Mouse (Mus musculus): ENCODE data around the gene Dync1li2. TPM values are rescaled to one million over a fixed set of nuclear protein-coding genes. Genes with fewer than 3 reads are reported as not detected.

Gene Dync1li2
- total and polyA plus RNA-seq, 3 experiments: 20.2 to 107 (median 86.8) TPM

DNA sequence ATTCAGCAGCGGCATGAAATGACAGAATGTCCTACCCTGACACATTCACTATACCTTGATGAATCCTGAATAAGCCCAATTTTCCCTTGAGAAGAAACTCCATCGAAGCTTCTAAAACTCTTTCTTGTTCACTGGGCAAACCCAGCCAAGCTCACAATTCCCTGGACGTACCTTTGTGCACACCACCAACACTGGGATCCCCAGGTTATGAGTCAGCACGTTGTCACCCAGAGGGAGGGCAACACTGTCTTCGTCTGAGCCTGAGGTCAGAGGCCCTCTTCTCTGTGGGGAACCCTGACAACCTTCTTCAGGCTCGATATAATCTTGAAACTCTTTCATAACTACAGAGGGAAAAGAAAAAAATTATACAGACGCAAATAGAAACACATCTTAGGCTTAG is 12.6 kb downstream of the Dync1li2 start:
- WGBS: 82% methylated on average over 7 of the region's 7 CpGs

DNA sequence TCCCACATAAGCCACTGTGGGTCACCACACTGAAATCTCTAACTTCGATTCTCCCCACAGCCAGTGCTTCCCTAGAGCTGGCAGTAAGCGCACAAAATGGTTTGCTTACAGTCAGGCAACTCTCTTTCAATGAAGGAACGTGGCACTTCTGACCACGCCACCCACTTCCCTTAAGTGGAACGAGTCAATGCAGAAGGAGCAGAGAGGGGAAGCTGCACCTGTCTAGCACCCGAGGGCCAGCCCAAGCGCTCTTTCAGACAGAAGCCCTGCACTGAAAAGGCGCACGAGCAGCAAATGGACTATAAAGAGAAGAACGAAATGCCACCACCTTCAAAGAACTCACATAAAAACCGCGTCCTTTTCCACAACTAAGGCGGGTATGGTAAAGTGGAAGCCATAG is 15.1 kb downstream of the Dync1li2 start:
- Histone ChIP-seq H3K27ac (no peak overlapping the region), H3K36me3 (ENCODE audit: control insufficient read depth, insufficient read depth, low read length) (peaks cover 2% of the 10 kb centered on the region), H3K27me3 (ENCODE audit: control insufficient read depth, insufficient read depth, low read length) (no peaks in the 10 kb centered on the region), H3K9ac (ENCODE audit: low read depth, low read length) (no peak overlapping the region), H3K4me1 (ENCODE audit: control insufficient read depth, insufficient read depth, low read length) (no peaks in the 10 kb centered on the region), H3K79me2 (replicated peaks; ENCODE audit: control insufficient read depth, insufficient read depth, low read length) (peaks cover 1% of the 10 kb centered on the region; the same call in 1 of the 2 replicates), H3K4me3 (no peak overlapping the region)
- TF ChIP-seq EP300 (IDR thresholded peaks at IDR 0.05; ENCODE audit: insufficient read depth, low read depth, low read length) (no peak), CTCF (IDR thresholded peaks at IDR 0.05) (no peak), POLR2A (IDR thresholded peaks at IDR 0.05; ENCODE audit: insufficient read depth, low read depth, low read length) (no peak)
- 89% methylated on average over 13 of the region's 13 CpGs for WGBS
- no peak for DNase-seq
- intact Hi-C loops (cut with DNase I): no loop called here

More for the DNA sequence above, 12.6 kb downstream of the Dync1li2 start:
- intact Hi-C loops (cut with DNase I): no loop called here
- Histone ChIP-seq H3K4me3 (no peak overlapping the region), H3K27me3 (ENCODE audit: control insufficient read depth, insufficient read depth, low read length) (no peaks in the 10 kb centered on the region), H3K9ac (ENCODE audit: low read depth, low read length) (no peak overlapping the region), H3K36me3 (ENCODE audit: control insufficient read depth, insufficient read depth, low read length) (peaks cover 6% of the 10 kb centered on the region), H3K27ac (no peak overlapping the region), H3K4me1 (ENCODE audit: control insufficient read depth, insufficient read depth, low read length) (peaks cover 5% of the 10 kb centered on the region), H3K79me2 (replicated peaks; ENCODE audit: control insufficient read depth, insufficient read depth, low read length) (peaks cover 4% of the 10 kb centered on the region)
- DNase-seq: no peak
- TF ChIP-seq CTCF (IDR thresholded peaks at IDR 0.05) (no peak), EP300 (IDR thresholded peaks at IDR 0.05; ENCODE audit: insufficient read depth, low read depth, low read length) (no peak), POLR2A (IDR thresholded peaks at IDR 0.05; ENCODE audit: insufficient read depth, low read depth, low read length) (no peak)

- Histone ChIP-seq H3K27me3 (ENCODE audit: control insufficient read depth, insufficient read depth, low read length) (no peaks in the 10 kb centered on the region), H3K79me2 (replicated peaks; ENCODE audit: control insufficient read depth, insufficient read depth, low read length) (no peaks in the 10 kb centered on the region), H3K4me1 (ENCODE audit: control insufficient read depth, insufficient read depth, low read length) (no peaks in the 10 kb centered on the region), H3K36me3 (ENCODE audit: control insufficient read depth, insufficient read depth, low read length) (peaks cover 11% of the 10 kb centered on the region), H3K9ac (ENCODE audit: low read depth, low read length) (no peak overlapping the region), H3K27ac (no peak overlapping the region), H3K4me3 (no peak overlapping the region)
- 35% methylated on average over 6 of the region's 6 CpGs for WGBS
- DNase-seq: no peak
- intact Hi-C loops (cut with DNase I): no loop called here
- TF ChIP-seq CTCF (IDR thresholded peaks at IDR 0.05): no peak
- no peak for TF ChIP-seq POLR2A (IDR thresholded peaks at IDR 0.05; ENCODE audit: insufficient read depth, low read depth, low read length)
- TF ChIP-seq EP300 (IDR thresholded peaks at IDR 0.05; ENCODE audit: insufficient read depth, low read depth, low read length): no peak
These were observed 20.5 kb downstream of the Dync1li2 start for GRCm38 (mm10) chr8:104422313-104422712.

- TF ChIP-seq POLR2A (IDR thresholded peaks at IDR 0.05; ENCODE audit: insufficient read depth, low read depth, low read length) (no peak), CTCF (IDR thresholded peaks at IDR 0.05) (no peak), EP300 (IDR thresholded peaks at IDR 0.05; ENCODE audit: insufficient read depth, low read depth, low read length) (no peak)
- WGBS: 83% methylated on average over 6 of the region's 6 CpGs
- Histone ChIP-seq H3K27me3 (ENCODE audit: control insufficient read depth, insufficient read depth, low read length) (no peaks in the 10 kb centered on the region), H3K9ac (ENCODE audit: low read depth, low read length) (no peak overlapping the region), H3K79me2 (replicated peaks; ENCODE audit: control insufficient read depth, insufficient read depth, low read length) (no peaks in the 10 kb centered on the region), H3K27ac (no peak overlapping the region), H3K4me3 (no peak overlapping the region), H3K4me1 (ENCODE audit: control insufficient read depth, insufficient read depth, low read length) (no peaks in the 10 kb centered on the region; the same call in none of the 2 replicates), H3K36me3 (ENCODE audit: control insufficient read depth, insufficient read depth, low read length) (no peaks in the 10 kb centered on the region)
- no peak for DNase-seq
- intact Hi-C loops (cut with DNase I): no loop called here
These were observed 26.8 kb downstream of the Dync1li2 start for GRCm38 (mm10) chr8:104416022-104416421.

DNA sequence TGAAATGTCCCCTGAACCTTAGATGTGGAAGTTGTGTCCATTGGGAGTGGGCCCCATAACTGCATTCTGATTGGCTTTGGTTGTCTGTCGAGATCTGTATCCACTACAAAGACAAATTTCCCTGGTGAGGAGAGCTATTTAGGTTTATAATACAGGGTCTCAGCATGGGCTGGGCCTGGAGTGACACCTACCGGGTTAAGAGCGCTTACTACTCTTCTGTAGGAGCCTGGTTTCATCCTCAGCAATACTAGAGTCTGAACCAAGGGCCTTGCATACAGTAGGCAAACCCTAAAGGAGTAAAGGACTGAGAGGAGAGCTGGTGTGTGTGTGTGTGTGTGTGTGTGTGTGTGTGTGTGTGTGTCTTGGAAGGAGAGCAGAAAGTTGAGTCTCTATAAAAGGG is 28.6 kb downstream of the Dync1li2 start:
- Histone ChIP-seq H3K79me2 (replicated peaks; ENCODE audit: control insufficient read depth, insufficient read depth, low read length) (no peaks in the 10 kb centered on the region), H3K27ac (no peak overlapping the region), H3K36me3 (ENCODE audit: control insufficient read depth, insufficient read depth, low read length) (no peaks in the 10 kb centered on the region), H3K4me1 (ENCODE audit: control insufficient read depth, insufficient read depth, low read length) (no peaks in the 10 kb centered on the region; the same call in none of the 2 replicates), H3K4me3 (no peak overlapping the region), H3K9ac (ENCODE audit: low read depth, low read length) (no peak overlapping the region), H3K27me3 (ENCODE audit: control insufficient read depth, insufficient read depth, low read length) (no peaks in the 10 kb centered on the region)
- intact Hi-C loops (cut with DNase I): no loop called here
- TF ChIP-seq CTCF (IDR thresholded peaks at IDR 0.05) (peak; percentile 16; the same call in 1 of the 2 replicates), EP300 (IDR thresholded peaks at IDR 0.05; ENCODE audit: insufficient read depth, low read depth, low read length) (no peak)
- 61% methylated on average over 3 of the region's 3 CpGs for WGBS
- DNase-seq: no peak

DNA sequence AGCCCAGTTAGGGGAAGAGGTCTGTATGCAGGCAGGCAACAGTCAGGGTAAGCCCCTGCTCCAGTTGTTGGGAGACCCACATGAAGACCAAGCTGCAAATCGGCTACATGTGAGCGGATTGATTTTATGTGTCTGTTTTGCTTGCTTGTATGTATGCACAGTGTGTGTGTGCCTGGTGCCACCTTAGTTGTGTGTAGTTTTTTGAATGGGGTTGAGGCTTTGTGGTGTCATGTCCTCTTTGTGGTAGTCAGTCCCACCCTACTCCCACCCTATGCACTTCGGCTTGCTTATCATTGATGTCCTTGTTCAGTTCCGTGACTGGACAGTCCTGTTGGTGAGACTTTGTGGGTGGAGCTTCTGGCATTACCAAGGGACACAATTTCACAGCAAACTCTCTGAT is 29.1 kb downstream of the Dync1li2 start:
- Histone ChIP-seq H3K27me3 (ENCODE audit: control insufficient read depth, insufficient read depth, low read length) (no peaks in the 10 kb centered on the region), H3K9ac (ENCODE audit: low read depth, low read length) (no peak overlapping the region), H3K27ac (no peak overlapping the region), H3K79me2 (replicated peaks; ENCODE audit: control insufficient read depth, insufficient read depth, low read length) (no peaks in the 10 kb centered on the region), H3K4me1 (ENCODE audit: control insufficient read depth, insufficient read depth, low read length) (no peaks in the 10 kb centered on the region; the same call in none of the 2 replicates), H3K36me3 (ENCODE audit: control insufficient read depth, insufficient read depth, low read length) (no peaks in the 10 kb centered on the region), H3K4me3 (no peak overlapping the region)
- WGBS: 45% methylated on average over 4 of the region's 4 CpGs
- no peak for TF ChIP-seq EP300 (IDR thresholded peaks at IDR 0.05; ENCODE audit: insufficient read depth, low read depth, low read length)
- no peak for TF ChIP-seq CTCF (IDR thresholded peaks at IDR 0.05)
- no peak for TF ChIP-seq POLR2A (IDR thresholded peaks at IDR 0.05; ENCODE audit: insufficient read depth, low read depth, low read length)
- no peak for DNase-seq
- intact Hi-C loops (cut with DNase I): no loop called here
